Mouse (Mus musculus): ENCODE measurements around the gene Itga11.

- TF ChIP-seq CTCF (IDR thresholded peaks at IDR 0.05; ENCODE audit: extremely low read depth, insufficient read length, insufficient replicate concordance, low read depth, low read length) = no peak
- no peak for TF ChIP-seq POLR2A (IDR thresholded peaks at IDR 0.05; ENCODE audit: low read depth, low read length)
Measured at GRCm38 (mm10) chr9:62654336-62654735, 23.3 kb upstream of the Itga11 start.

Data from small intestine, adult 2 months (tissue).